ENCODE assay signal across 22 mouse cellular contexts in genomic region chr13:107668509-107668908, GRCm38 (mm10).
"Had no signal": no experiment of that assay in that cellular context is flagged by ENCODE, and none has a peak within 500 bp of the region (broad histone marks: within the 10 kb centered on the region; RNA-seq: fewer than 3 reads in every experiment).

No protein-coding gene starts in this region.

- H3K9me3 ChIP-seq: kidney, embryonic 15.5 days; limb, embryonic 12.5 days; limb, embryonic 15.5 days; midbrain, embryonic 12.5 days; midbrain, embryonic 15.5 days; neural tube, embryonic 13.5 days; stomach, embryonic 15.5 days had no signal

- H3K27ac ChIP-seq: kidney, embryonic 15.5 days; limb, embryonic 12.5 days; limb, embryonic 15.5 days; liver, embryonic 14.5 days; macrophage; midbrain, embryonic 12.5 days; midbrain, embryonic 15.5 days; neural tube, embryonic 13.5 days; stomach, embryonic 15.5 days had no signal

- H3K27me3 ChIP-seq: neural tube, embryonic 13.5 days; stomach, embryonic 15.5 days had no signal

- H3K36me3 ChIP-seq: kidney, embryonic 15.5 days; limb, embryonic 12.5 days; limb, embryonic 15.5 days; midbrain, embryonic 12.5 days; midbrain, embryonic 15.5 days; neural tube, embryonic 13.5 days; stomach, embryonic 15.5 days had no signal

- H3K9ac ChIP-seq: kidney, embryonic 15.5 days; limb, embryonic 12.5 days; limb, embryonic 15.5 days; liver, embryonic 14.5 days; liver, postnatal 0 days; lung, embryonic 14.5 days; midbrain, embryonic 12.5 days; midbrain, embryonic 15.5 days; neural tube, embryonic 13.5 days; stomach, embryonic 15.5 days had no signal

- H3K4me2 ChIP-seq: kidney, embryonic 15.5 days; limb, embryonic 12.5 days; limb, embryonic 15.5 days; liver, embryonic 11.5 days; lung, embryonic 14.5 days; midbrain, embryonic 12.5 days; midbrain, embryonic 15.5 days; neural tube, embryonic 13.5 days; stomach, embryonic 15.5 days had no signal

- H3K4me3 ChIP-seq: kidney, embryonic 15.5 days; limb, embryonic 12.5 days; limb, embryonic 15.5 days; midbrain, embryonic 12.5 days; midbrain, embryonic 15.5 days; neural tube, embryonic 13.5 days; stomach, embryonic 15.5 days had no signal

- H3K4me1 ChIP-seq: stomach, embryonic 15.5 days had no signal

- ATAC-seq: liver, postnatal 0 days; lung, postnatal 0 days; midbrain, embryonic 15.5 days had no signal

- DNase-seq: kidney, adult 8-10 months; kidney, postnatal 10 days; kidney, postnatal 36 days; layer of hippocampus, postnatal 36 days; left cerebral cortex, postnatal 4 days; liver, postnatal 0 days; lung, embryonic 14.5 days; retina, postnatal 1 day; right cerebral cortex, postnatal 25 days; spleen, adult 18-20 months; thymus, postnatal 25 days had no signal
